Mouse (Mus musculus): ENCODE results near the gene Dicer1. TPM values are rescaled to one million over a fixed set of nuclear protein-coding genes. Genes with fewer than 3 reads are reported as not detected.

Dicer1 gene
- polyA plus RNA-seq, 1 experiment: 3.1 TPM

DNA sequence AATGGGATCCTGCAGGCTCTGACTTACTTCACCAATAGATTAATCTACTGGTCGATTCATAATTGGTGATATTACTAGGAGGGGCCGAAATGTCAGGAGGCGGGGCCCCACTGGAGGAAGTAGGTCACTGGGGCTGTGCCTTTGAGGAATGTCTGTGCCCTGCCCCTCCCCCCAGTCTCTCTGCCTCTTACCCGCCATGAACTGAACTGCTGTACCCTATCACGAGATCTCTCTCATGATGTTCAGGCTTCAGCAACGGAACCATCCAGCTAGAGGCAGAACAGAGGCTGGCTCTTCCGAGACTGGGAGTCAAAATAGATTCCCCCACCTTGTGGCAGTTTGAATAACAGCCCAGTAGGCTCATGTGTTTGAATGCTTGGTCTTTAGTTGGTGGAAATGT is 6.3 kb upstream of the Dicer1 start:
- Histone ChIP-seq H3K27ac (ENCODE audit: insufficient read depth, low read depth, low read length) (no peak overlapping the region), H3K36me3 (ENCODE audit: control insufficient read depth, insufficient read depth, low read length) (no peaks in the 10 kb centered on the region), H3K4me1 (ENCODE audit: control insufficient read depth, insufficient read depth, insufficient read length, low read length) (no peaks in the 10 kb centered on the region), H3K4me3 (ENCODE audit: low read depth, low read length) (no peak overlapping the region), H3K27me3 (ENCODE audit: control insufficient read depth, insufficient read depth, low read length) (no peaks in the 10 kb centered on the region)
- 82% methylated on average over 7 of the region's 7 CpGs for WGBS
- TF ChIP-seq CTCF (IDR thresholded peaks at IDR 0.05; ENCODE audit: extremely low read depth, insufficient read length, insufficient replicate concordance, low read depth, low read length): no peak
- no peak for TF ChIP-seq POLR2A (IDR thresholded peaks at IDR 0.05; ENCODE audit: low read depth, low read length)

DNA sequence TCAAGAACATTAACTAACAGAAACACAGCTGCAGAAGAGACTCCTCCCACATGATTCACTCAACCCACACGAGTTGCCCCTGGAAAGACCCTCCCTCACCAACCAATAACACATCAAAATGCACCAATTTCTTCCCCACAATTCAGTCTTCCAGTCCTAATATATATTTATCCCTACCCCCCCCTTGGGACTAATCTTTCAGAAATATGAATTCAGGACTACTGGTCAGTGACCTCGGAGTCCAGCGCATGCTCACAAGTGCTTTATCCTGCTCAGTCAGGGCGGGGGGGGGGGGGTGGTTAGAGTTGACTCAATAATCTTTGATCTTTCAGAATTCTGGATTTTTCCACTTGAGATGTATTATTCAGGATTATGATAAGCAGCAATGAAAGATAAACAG is 1.9 kb upstream of the Dicer1 start:
- Histone ChIP-seq H3K4me1 (ENCODE audit: control insufficient read depth, insufficient read depth, insufficient read length, low read length) (peaks cover 11% of the 10 kb centered on the region), H3K36me3 (ENCODE audit: control insufficient read depth, insufficient read depth, low read length) (no peaks in the 10 kb centered on the region), H3K27me3 (ENCODE audit: control insufficient read depth, insufficient read depth, low read length) (no peaks in the 10 kb centered on the region), H3K4me3 (ENCODE audit: low read depth, low read length) (no peak overlapping the region), H3K27ac (ENCODE audit: insufficient read depth, low read depth, low read length) (no peak overlapping the region)
- 20% methylated on average over 4 of the region's 4 CpGs for WGBS
- TF ChIP-seq CTCF (IDR thresholded peaks at IDR 0.05; ENCODE audit: extremely low read depth, insufficient read length, insufficient replicate concordance, low read depth, low read length) (no peak), POLR2A (IDR thresholded peaks at IDR 0.05; ENCODE audit: low read depth, low read length) (no peak)

DNA sequence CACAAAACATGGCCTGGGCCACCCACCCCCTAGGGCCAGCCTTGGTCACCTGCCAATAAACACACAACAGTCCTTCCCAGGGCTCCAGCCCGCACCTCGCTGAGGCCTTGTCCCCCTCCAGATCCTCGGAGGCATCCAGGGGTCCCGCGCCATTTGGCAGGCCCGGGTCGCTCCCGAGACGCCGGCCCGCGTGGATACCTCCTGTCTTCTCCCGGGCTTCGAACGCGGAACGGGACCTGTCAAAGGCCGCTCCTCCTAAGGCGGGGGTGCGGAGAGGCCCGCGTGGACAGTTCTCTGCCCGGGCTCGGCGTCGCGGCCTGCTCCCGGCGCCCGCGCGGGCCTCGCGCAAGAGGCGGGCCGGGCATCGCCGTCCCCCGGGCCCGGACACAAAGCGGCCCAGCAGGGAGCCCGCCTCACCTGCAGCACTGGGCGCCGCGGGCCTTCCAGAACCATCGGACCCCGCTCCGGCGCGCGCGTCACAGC is 380 bp downstream of the Dicer1 start:
- Histone ChIP-seq H3K4me1 (ENCODE audit: control insufficient read depth, insufficient read depth, insufficient read length, low read length) (peaks cover 17% of the 10 kb centered on the region), H3K27ac (ENCODE audit: insufficient read depth, low read depth, low read length) (0 out of 2 replicates have a peak overlapping the region, but pooled peaks have one; percentile 7), H3K27me3 (ENCODE audit: control insufficient read depth, insufficient read depth, low read length) (no peaks in the 10 kb centered on the region), H3K36me3 (ENCODE audit: control insufficient read depth, insufficient read depth, low read length) (no peaks in the 10 kb centered on the region), H3K4me3 (ENCODE audit: low read depth, low read length) (peak overlapping the region; percentile 90)
- TF ChIP-seq POLR2A (IDR thresholded peaks at IDR 0.05; ENCODE audit: low read depth, low read length) (no peak), CTCF (IDR thresholded peaks at IDR 0.05; ENCODE audit: extremely low read depth, insufficient read length, insufficient replicate concordance, low read depth, low read length) (no peak)
- under 1% methylated on average over 52 of the region's 52 CpGs for WGBS

DNA sequence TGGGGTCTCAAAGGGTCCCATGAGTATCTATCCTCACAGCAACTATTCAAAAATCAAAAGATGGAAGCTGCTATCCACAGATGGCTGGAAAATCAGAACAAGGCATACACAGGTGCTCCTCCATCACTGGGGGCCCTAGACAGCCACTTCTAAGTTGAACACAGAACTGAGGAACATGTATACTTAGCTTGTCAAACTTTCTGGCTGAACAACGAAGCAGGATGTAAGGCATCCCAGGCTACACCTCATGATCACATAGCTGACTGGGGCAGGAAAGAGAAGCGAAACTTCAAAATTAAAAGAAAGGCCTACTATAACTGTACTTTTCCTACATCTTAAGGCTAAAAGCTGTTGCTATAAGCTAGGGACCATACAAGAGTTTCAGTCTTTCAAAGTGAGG is 2.8 kb downstream of the Dicer1 start:
- Histone ChIP-seq H3K27ac (ENCODE audit: insufficient read depth, low read depth, low read length) (no peak overlapping the region), H3K36me3 (ENCODE audit: control insufficient read depth, insufficient read depth, low read length) (no peaks in the 10 kb centered on the region), H3K4me1 (ENCODE audit: control insufficient read depth, insufficient read depth, insufficient read length, low read length) (peaks cover 20% of the 10 kb centered on the region), H3K27me3 (ENCODE audit: control insufficient read depth, insufficient read depth, low read length) (no peaks in the 10 kb centered on the region), H3K4me3 (ENCODE audit: low read depth, low read length) (no peak overlapping the region)
- TF ChIP-seq POLR2A (IDR thresholded peaks at IDR 0.05; ENCODE audit: low read depth, low read length): no peak
- no peak for TF ChIP-seq CTCF (IDR thresholded peaks at IDR 0.05; ENCODE audit: extremely low read depth, insufficient read length, insufficient replicate concordance, low read depth, low read length)
- 69% methylated on average over 2 of the region's 2 CpGs for WGBS

GRCm38 (mm10) chr12:104747252-104747651 is 4.5 kb downstream of the Dicer1 start:
- H3K4me1 ChIP-seq (ENCODE audit: control insufficient read depth, insufficient read depth, insufficient read length, low read length): peaks cover 20% of the 10 kb centered on the region
- no peak overlapping the region for H3K4me3 ChIP-seq (ENCODE audit: low read depth, low read length)
- no peaks in the 10 kb centered on the region for H3K36me3 ChIP-seq (ENCODE audit: control insufficient read depth, insufficient read depth, low read length)
- 82% methylated on average over 5 of the region's 5 CpGs for WGBS
- H3K27me3 ChIP-seq (ENCODE audit: control insufficient read depth, insufficient read depth, low read length): no peaks in the 10 kb centered on the region
- no peak for TF ChIP-seq CTCF (IDR thresholded peaks at IDR 0.05; ENCODE audit: extremely low read depth, insufficient read length, insufficient replicate concordance, low read depth, low read length)
- TF ChIP-seq POLR2A (IDR thresholded peaks at IDR 0.05; ENCODE audit: low read depth, low read length): no peak
- H3K27ac ChIP-seq (ENCODE audit: insufficient read depth, low read depth, low read length): no peak overlapping the region

GRCm38 (mm10) chr12:104746601-104747000 is 5.2 kb downstream of the Dicer1 start:
- 29% methylated on average over 2 of the region's 2 CpGs for WGBS
- Histone ChIP-seq H3K36me3 (ENCODE audit: control insufficient read depth, insufficient read depth, low read length) (no peaks in the 10 kb centered on the region), H3K27ac (ENCODE audit: insufficient read depth, low read depth, low read length) (0 out of 2 replicates have a peak overlapping the region, but pooled peaks have one; percentile 7)

GRCm38 (mm10) chr12:104743687-104744086 is 8.1 kb downstream of the Dicer1 start:
- 84% methylated on average over 4 of the region's 4 CpGs for WGBS
- peaks cover 18% of the 10 kb centered on the region; the same call in 1 of the 2 replicates for H3K4me1 ChIP-seq (ENCODE audit: control insufficient read depth, insufficient read depth, insufficient read length, low read length)
- H3K36me3 ChIP-seq (ENCODE audit: control insufficient read depth, insufficient read depth, low read length): no peaks in the 10 kb centered on the region
- H3K4me3 ChIP-seq (ENCODE audit: low read depth, low read length): no peak overlapping the region
- H3K27ac ChIP-seq (ENCODE audit: insufficient read depth, low read depth, low read length): no peak overlapping the region
- H3K27me3 ChIP-seq (ENCODE audit: control insufficient read depth, insufficient read depth, low read length): no peaks in the 10 kb centered on the region
- TF ChIP-seq POLR2A (IDR thresholded peaks at IDR 0.05; ENCODE audit: low read depth, low read length) (no peak), CTCF (IDR thresholded peaks at IDR 0.05; ENCODE audit: extremely low read depth, insufficient read length, insufficient replicate concordance, low read depth, low read length) (no peak)

More at GRCm38 (mm10) chr12:104746601-104747000, 5.2 kb downstream of the Dicer1 start:
- Histone ChIP-seq H3K4me3 (ENCODE audit: low read depth, low read length) (no peak overlapping the region), H3K4me1 (ENCODE audit: control insufficient read depth, insufficient read depth, insufficient read length, low read length) (peaks cover 20% of the 10 kb centered on the region), H3K27me3 (ENCODE audit: control insufficient read depth, insufficient read depth, low read length) (no peaks in the 10 kb centered on the region)
- TF ChIP-seq POLR2A (IDR thresholded peaks at IDR 0.05; ENCODE audit: low read depth, low read length): no peak
